Mouse (Mus musculus) CH12.LX (cell line): ENCODE measurements around the gene Thsd4. TPM values are rescaled to one million over a fixed set of nuclear protein-coding genes. Genes with fewer than 3 reads are reported as not detected.

Source experiments
- DNase-seq: peaks from one replicate; pipeline ENCODE4 v3.0.0-alpha.2; 2013; ENCODE audit errors: extremely low read depth
- H3K27ac ChIP-seq: 2 replicates; pipeline ENCODE4 v1.5.1; 2012; ENCODE audit warnings: low read depth, mild to moderate bottlenecking, control low read depth, moderate library complexity; ENCODE audit not compliant: insufficient read depth
- H3K27me3 ChIP-seq: replicated peaks from 2 replicates; pipeline ENCODE3; 2012; ENCODE audit warnings: inconsistent platforms
- H3K36me3 ChIP-seq, 2 experiments: replicated peaks in 1 of 2; 2 replicates each; pipeline versions ENCODE3 to v1.6.1; 2012; ENCODE audit warnings: inconsistent platforms in 1 of 2, low read length in 1 of 2, mild to moderate bottlenecking in 1 of 2, mixed read lengths in 1 of 2, moderate library complexity in 1 of 2; ENCODE audit not compliant: control insufficient read depth in 1 of 2, insufficient read depth in 1 of 2
- H3K4me1 ChIP-seq, 2 experiments: 2 replicates each; pipeline ENCODE4 v1.6.1; 2012; ENCODE audit warnings: inconsistent platforms in 1 of 2, moderate library complexity in 1 of 2; ENCODE audit not compliant: insufficient read depth in 2 of 2, control insufficient read depth in 1 of 2
- H3K4me2 ChIP-seq: 2 replicates; pipeline ENCODE4 v1.6.1; 2012; ENCODE audit warnings: low read depth, mild to moderate bottlenecking, control low read depth; ENCODE audit not compliant: poor library complexity, insufficient read depth, severe bottlenecking
- H3K4me3 ChIP-seq, 3 experiments: fragments of 150-350 bp in 1 of 3; sonication (generic) in 1 of 3; replicated peaks in 1 of 3; 2 replicates each; pipeline versions ENCODE3 to v1.5.1; 2011 to 2012; ENCODE audit warnings: low read depth in 2 of 3, low read length in 2 of 3, mild to moderate bottlenecking in 2 of 3, moderate library complexity in 2 of 3, control low read depth in 1 of 3, improper control_type of control experiment in 1 of 3, inconsistent platforms in 1 of 3, mixed read lengths in 1 of 3; ENCODE audit not compliant: poor library complexity in 1 of 3
- H3K79me2 ChIP-seq: replicated peaks from 2 replicates; pipeline ENCODE4 v1.6.1; 2012; ENCODE audit warnings: mild to moderate bottlenecking, moderate library complexity; ENCODE audit not compliant: control insufficient read depth, poor library complexity, insufficient read depth, severe bottlenecking; ENCODE audit errors: extremely low read depth
- H3K9ac ChIP-seq: 2 replicates; pipeline ENCODE4 v1.6.1; 2012; ENCODE audit warnings: low read depth, mild to moderate bottlenecking, control low read depth, moderate library complexity; ENCODE audit not compliant: insufficient read depth
- H3K9me3 ChIP-seq: replicated peaks from 2 replicates; pipeline ENCODE3; 2012; ENCODE audit warnings: low read length, inconsistent platforms, mixed read lengths
- BHLHE40 ChIP-seq: IDR thresholded peaks from 2 replicates; pipeline ENCODE4 v1.6.1; 2011; ENCODE audit warnings: mild to moderate bottlenecking, low read depth, low read length, improper control_type of control experiment
- CHD2 ChIP-seq: IDR thresholded peaks from 2 replicates; pipeline ENCODE4 v1.6.1; 2011; ENCODE audit warnings: low read length, improper control_type of control experiment
- E2F4 ChIP-seq: IDR thresholded peaks from 2 replicates; pipeline ENCODE4 v1.6.1; 2011; ENCODE audit warnings: low read depth, low read length, improper control_type of control experiment; ENCODE audit not compliant: insufficient replicate concordance
- ELF1 ChIP-seq: IDR thresholded peaks from 2 replicates; pipeline ENCODE4 v1.6.1; 2014; ENCODE audit warnings: low read depth, mild to moderate bottlenecking, inconsistent platforms, low read length, improper control_type of control experiment
- EP300 ChIP-seq: IDR thresholded peaks from 2 replicates; pipeline ENCODE4 v1.6.1; 2011; ENCODE audit warnings: low read length, improper control_type of control experiment
- GABPA ChIP-seq: IDR thresholded peaks from 2 replicates; pipeline ENCODE4 v1.6.1; 2012; ENCODE audit warnings: low read depth, low read length, improper control_type of control experiment, inconsistent platforms; ENCODE audit not compliant: insufficient replicate concordance
- HCFC1 ChIP-seq: IDR thresholded peaks from 2 replicates; pipeline ENCODE4 v1.6.1; 2012; ENCODE audit warnings: low read depth, mild to moderate bottlenecking, inconsistent platforms, low read length, improper control_type of control experiment
- JUN ChIP-seq: IDR thresholded peaks from 2 replicates; pipeline ENCODE4 v1.6.1; 2011; ENCODE audit warnings: low read depth, mild to moderate bottlenecking, low read length, improper control_type of control experiment, moderate library complexity; ENCODE audit not compliant: insufficient read depth
- KAT2A ChIP-seq: IDR thresholded peaks from 2 replicates; pipeline ENCODE4 v1.6.1; 2012; ENCODE audit warnings: low read length, improper control_type of control experiment, inconsistent platforms; ENCODE audit not compliant: insufficient replicate concordance
- MAFK ChIP-seq: IDR thresholded peaks from 2 replicates; pipeline ENCODE4 v1.6.1; 2011; ENCODE audit warnings: low read length, improper control_type of control experiment; ENCODE audit not compliant: insufficient replicate concordance
- MAX ChIP-seq: IDR thresholded peaks from 2 replicates; pipeline ENCODE4 v1.6.1; 2011; ENCODE audit warnings: low read length, improper control_type of control experiment
- MEF2A ChIP-seq: IDR thresholded peaks from 2 replicates; pipeline ENCODE4 v1.6.1; 2014; ENCODE audit warnings: low read depth, mild to moderate bottlenecking, inconsistent platforms, low read length, improper control_type of control experiment, borderline replicate concordance
- MXI1 ChIP-seq: IDR thresholded peaks from 2 replicates; pipeline ENCODE4 v1.6.1; 2011; ENCODE audit warnings: mild to moderate bottlenecking, low read depth, low read length, improper control_type of control experiment
- MYC ChIP-seq: IDR thresholded peaks from 2 replicates; pipeline ENCODE4 v1.6.1; 2011; ENCODE audit warnings: low read depth, mild to moderate bottlenecking, improper control_type of control experiment, low read length
- NRF1 ChIP-seq: IDR thresholded peaks from 2 replicates; pipeline ENCODE4 v1.6.1; 2014; ENCODE audit warnings: low read depth, mild to moderate bottlenecking, inconsistent platforms, low read length, improper control_type of control experiment, moderate library complexity
- PAX5 ChIP-seq: IDR thresholded peaks from 2 replicates; pipeline ENCODE4 v1.6.1; 2012; ENCODE audit warnings: low read length, inconsistent platforms, mixed read lengths
- POLR2A ChIP-seq: IDR thresholded peaks from 2 replicates; pipeline ENCODE4 v1.6.1; 2011; ENCODE audit warnings: low read depth, mild to moderate bottlenecking, improper control_type of control experiment, low read length
- RCOR1 ChIP-seq: conservative IDR thresholded peaks from 2 replicates; pipeline ENCODE4 v1.6.1; 2012; ENCODE audit warnings: low read depth, mild to moderate bottlenecking, inconsistent platforms, low read length, improper control_type of control experiment
- TBP ChIP-seq: conservative IDR thresholded peaks from 2 replicates; pipeline ENCODE4 v1.6.1; 2011; ENCODE audit warnings: low read depth, low read length, improper control_type of control experiment
- TCF12 ChIP-seq: IDR thresholded peaks from 2 replicates; pipeline ENCODE4 v1.6.1; 2014; ENCODE audit warnings: low read depth, mild to moderate bottlenecking, inconsistent platforms, low read length, improper control_type of control experiment
- UBTF ChIP-seq: IDR thresholded peaks from 2 replicates; pipeline ENCODE4 v1.6.1; 2012; ENCODE audit warnings: low read depth, mild to moderate bottlenecking, inconsistent platforms, low read length, improper control_type of control experiment, moderate library complexity
- USF1 ChIP-seq: IDR thresholded peaks from 2 replicates; pipeline ENCODE4 v1.6.1; 2014; ENCODE audit warnings: low read depth, mild to moderate bottlenecking, inconsistent platforms, low read length, improper control_type of control experiment
- ZKSCAN1 ChIP-seq: IDR thresholded peaks from 2 replicates; pipeline ENCODE4 v1.6.1; 2012; ENCODE audit warnings: low read depth, inconsistent platforms, low read length, improper control_type of control experiment, borderline replicate concordance
- dilution Hi-C: fragments of 300-500 bp; cut with MboI; formaldehyde crosslinking; loops from 2 replicates; pipeline ENCODE4 v1.14.3; 2020; ENCODE audit warnings: low sequenced_read_pairs; ENCODE audit not compliant: extremely low pct_unique_long_range_greater_than_20kb, extremely low pct_ligation_motif_present
- in situ Hi-C: fragments of 300-500 bp; cut with MboI; formaldehyde crosslinking; loops from 3 replicates; pipeline ENCODE4 v1.14.3; 2019; ENCODE audit warnings: low sequenced_read_pairs, low pct_ligation_motif_present, low pct_unique_long_range_greater_than_20kb, mixed read lengths
- polyA plus RNA-seq: library from polyadenylated mRNA; unstranded; fragments of >175 nt; gene quantifications from 2 replicates; pipeline ENCODE4 v1.2.1, GENCODE M21; 2012; ENCODE audit warnings: low read depth; ENCODE audit not compliant: insufficient read length
- total RNA-seq, 2 experiments: library from RNA; depleted of rRNA; stranded (reverse); fragments of 300-350 nt in 1 of 2; fragments of >200 nt in 1 of 2; gene quantifications; 2 replicates each; pipeline ENCODE4 v1.2.3; 2012 to 2014

Thsd4 gene
- total and polyA plus RNA-seq, 3 experiments: not detected

- no peak overlapping the region for H3K4me3 ChIP-seq
- no peaks in the 10 kb centered on the region for H3K4me1 ChIP-seq
- H3K27ac ChIP-seq: no peak overlapping the region
- H3K27me3 ChIP-seq: no peaks in the 10 kb centered on the region
- TF ChIP-seq TCF12 (no peak), HCFC1 (no peak), TBP (no peak), NRF1 (no peak), MXI1 (no peak), JUN (no peak), EP300 (no peak), CHD2 (no peak), POLR2A (no peak)
- H3K79me2 ChIP-seq: no peaks in the 10 kb centered on the region
- in situ Hi-C loops: no loop called here
- H3K4me2 ChIP-seq: no peak overlapping the region
- H3K36me3 ChIP-seq: no peaks in the 10 kb centered on the region
- dilution Hi-C loops: no loop called here
- H3K9ac ChIP-seq: no peak overlapping the region
- DNase-seq: no peak
- H3K9me3 ChIP-seq: no peaks in the 10 kb centered on the region
Measured at GRCm38 (mm10) chr9:60010285-60010684, 511.6 kb downstream of the Thsd4 start.

- dilution Hi-C loops: no loop called here
- no peaks in the 10 kb centered on the region for H3K27me3 ChIP-seq
- H3K4me1 ChIP-seq: no peaks in the 10 kb centered on the region
- no peak overlapping the region for H3K4me3 ChIP-seq
- TF ChIP-seq KAT2A (no peak), NRF1 (no peak), PAX5 (no peak), MAFK (no peak), ZKSCAN1 (no peak), RCOR1 (no peak), HCFC1 (no peak), E2F4 (no peak), JUN (no peak), BHLHE40 (no peak), GABPA (no peak), USF1 (no peak), MXI1 (no peak), UBTF (no peak), MYC (no peak), ELF1 (no peak), MEF2A (no peak), TBP (no peak), MAX (no peak)
- H3K9me3 ChIP-seq: peaks cover 7% of the 10 kb centered on the region
- no peaks in the 10 kb centered on the region for H3K36me3 ChIP-seq
- H3K79me2 ChIP-seq: no peaks in the 10 kb centered on the region
- H3K9ac ChIP-seq: no peak overlapping the region
- H3K4me2 ChIP-seq: no peak overlapping the region
- H3K27ac ChIP-seq: no peak overlapping the region
- in situ Hi-C loops: no loop called here
- no peak for DNase-seq
Measured at GRCm38 (mm10) chr9:60008936-60009335, 512.9 kb downstream of the Thsd4 start.
